Mouse (Mus musculus) heart, postnatal 10 days (tissue): ENCODE measurements around the gene Ppp1r14b. TPM values are rescaled to one million over a fixed set of nuclear protein-coding genes. Genes with fewer than 3 reads are reported as not detected.

Experiments
- DNase-seq, 2 experiments: peaks; one replicate each; pipeline ENCODE4 v3.0.0; 2021
- intact Hi-C: fragments of 180-260 bp; cut with DNase I; formaldehyde crosslinking; loops from one replicate; pipeline ENCODE4 v1.15.1; 2025
- total RNA-seq, 2 experiments: library from RNA; stranded (reverse); gene quantifications; 2 replicates each; pipeline ENCODE4 v1.2.3; 2021

Gene Ppp1r14b
- total RNA-seq, 2 experiments from 2014 or later: 168 to 180 TPM

DNA sequence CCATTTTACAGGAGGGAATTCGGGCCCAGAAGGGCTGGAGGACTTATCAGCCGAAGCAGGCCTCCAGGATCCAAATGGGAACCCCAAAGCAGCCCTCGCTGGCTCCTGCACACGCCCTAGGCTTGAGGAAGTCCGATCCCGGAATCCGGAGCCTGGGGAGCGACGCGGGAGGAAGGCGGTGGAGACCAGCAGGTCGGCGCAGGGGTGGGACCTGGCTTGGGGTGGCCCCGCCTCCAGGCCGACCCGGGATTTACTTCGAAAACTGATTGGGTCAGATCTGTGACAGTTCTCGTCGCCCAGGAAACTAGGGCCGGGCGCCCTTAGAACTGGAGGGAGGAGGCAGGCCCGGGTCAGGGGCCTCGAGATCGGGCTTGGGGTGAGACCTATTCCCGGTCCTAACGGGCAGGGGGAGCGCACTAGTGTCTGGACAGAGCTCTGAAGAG, 32.5 kb upstream of the Ppp1r14b start, which contains the start of gene Gpr137:
Gene Gpr137, minus strand, starts transcription at position 232 of the 443 bp plus-strand sequence.
- DNase-seq: peak; percentile 96 to 98
- intact Hi-C loops: loop anchor here (1.0 to 5.0 kb wide), 2 partner anchors 9 to 35 kb away; partner anchors contain the start of gene Plcb3

DNA sequence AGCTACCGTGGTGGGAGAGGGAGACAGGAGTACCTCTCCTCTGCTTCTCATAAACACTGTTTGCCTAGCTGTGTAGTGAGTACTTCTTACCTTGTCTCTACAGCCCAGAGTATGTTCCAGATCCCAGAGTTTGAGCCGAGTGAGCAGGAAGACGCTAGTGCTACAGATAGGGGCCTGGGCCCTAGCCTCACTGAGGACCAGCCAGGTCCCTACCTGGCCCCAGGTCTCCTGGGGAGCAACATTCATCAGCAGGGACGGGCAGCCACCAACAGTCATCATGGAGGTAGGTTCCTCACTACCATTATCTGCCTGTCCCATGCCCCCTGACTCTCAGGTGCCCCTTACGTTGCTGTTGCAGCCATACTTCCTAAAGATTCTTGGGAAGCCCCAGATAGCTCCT, 32.0 kb upstream of the Ppp1r14b start:
- intact Hi-C loops: loop anchor here (1.0 to 5.0 kb wide), 2 partner anchors 9 to 35 kb away; partner anchors contain the start of gene Plcb3
- no peak for DNase-seq

DNA sequence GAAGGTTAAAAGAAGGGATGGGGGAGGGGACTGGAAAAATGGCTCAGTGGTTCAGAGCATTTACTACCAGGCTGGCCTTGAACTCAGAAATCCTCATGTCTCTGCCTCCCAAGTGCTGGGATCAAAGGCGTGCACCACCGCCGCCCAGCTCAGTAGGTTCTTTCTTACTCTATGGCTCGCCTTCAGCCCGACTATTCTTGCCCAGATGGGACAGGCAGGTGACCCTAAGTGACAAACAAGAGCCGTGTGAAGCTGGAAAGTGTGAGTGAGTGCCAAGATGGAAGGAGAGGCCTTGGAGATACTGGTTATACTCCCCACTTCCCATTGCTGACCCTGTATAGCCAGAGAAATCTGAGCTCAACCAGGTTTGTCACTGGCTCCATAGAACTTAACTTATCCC, 31.1 kb upstream of the Ppp1r14b start:
- intact Hi-C loops: loop anchor here (2.0 to 5.0 kb wide), 2 partner anchors 34 to 699 kb away; partner anchors contain the start of gene Plcb3
- no peak for DNase-seq

DNA sequence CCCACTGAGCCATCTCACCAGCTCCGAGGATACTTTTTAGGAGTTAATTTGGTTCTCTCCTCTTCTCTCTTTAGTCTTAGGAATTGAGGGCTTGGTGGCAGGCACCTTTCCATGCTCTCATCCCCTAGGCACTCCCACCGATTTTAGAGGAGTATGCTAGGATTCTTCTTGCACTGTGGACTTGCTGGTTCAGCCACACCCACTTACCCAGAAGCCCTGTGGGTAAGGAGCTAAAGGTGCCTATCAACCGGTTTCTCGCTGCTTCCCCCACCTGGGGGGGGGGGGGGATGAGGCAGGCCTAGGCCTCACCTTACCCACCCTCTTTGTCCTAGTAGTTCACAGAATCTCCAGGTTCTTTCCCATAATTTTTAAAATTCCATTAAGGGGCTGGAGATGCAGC, 27.0 kb upstream of the Ppp1r14b start:
- intact Hi-C loops: no loop called here

DNA sequence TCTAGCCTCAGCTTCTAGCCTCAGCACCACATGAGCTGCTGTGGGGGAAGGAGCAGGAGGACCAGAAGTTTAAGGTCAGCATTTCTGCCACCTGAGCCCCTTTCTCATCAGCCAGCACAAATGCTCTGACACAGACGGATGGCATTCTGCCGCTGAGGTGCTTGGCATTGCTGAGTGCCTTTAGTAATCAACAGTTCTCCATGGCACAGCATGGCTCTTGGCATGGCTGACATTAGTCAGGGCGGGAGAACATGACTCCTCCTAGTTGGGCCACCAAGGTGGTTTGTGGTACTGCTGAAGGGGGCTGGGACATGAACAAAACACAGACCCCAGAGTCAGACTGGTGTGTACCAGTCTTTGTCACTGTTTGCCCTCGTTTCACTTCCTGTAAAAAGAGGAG, 26.6 kb upstream of the Ppp1r14b start:
- no peak for DNase-seq
- intact Hi-C loops: no loop called here

More for the DNA sequence above, 27.0 kb upstream of the Ppp1r14b start:
- DNase-seq: no peak

DNA sequence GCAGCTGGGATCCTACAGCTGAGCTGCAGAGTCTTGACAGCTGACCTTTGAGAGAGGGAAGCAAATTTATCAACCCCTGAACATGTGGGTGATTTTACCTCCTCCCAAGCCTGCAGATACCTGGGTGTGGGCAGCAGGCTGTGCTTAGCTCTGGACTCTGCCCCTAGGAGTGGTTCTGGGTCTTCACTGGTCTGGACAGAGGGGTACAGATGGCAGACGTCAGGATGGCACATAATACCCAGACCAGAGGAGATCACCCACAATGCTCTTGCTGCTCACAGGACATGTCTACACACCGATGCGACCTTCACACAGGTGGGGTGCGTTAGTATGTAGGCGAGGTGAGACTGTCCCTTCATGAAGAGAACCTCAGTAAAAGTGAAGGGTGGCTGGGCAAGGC, 25.2 kb upstream of the Ppp1r14b start:
- no peak for DNase-seq
- intact Hi-C loops: no loop called here

DNA sequence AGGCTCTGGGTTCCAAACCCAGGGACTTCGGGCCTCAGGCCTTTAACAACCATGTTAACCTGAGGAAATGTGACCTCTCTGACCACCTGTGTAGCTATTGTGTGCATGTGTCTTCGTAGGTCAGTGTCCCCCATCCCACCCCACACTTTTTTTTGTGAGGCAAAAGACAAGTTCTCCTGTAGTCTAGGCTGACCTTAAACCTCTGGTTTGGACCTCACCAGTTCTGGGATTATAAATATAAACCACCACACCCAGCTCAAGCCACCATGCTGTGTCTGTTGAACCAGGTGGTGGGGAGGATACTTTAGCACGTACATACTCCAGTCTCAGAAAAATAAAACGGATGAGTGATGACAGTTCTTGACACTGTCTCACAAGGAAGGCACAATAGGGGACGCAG, 24.8 kb upstream of the Ppp1r14b start:
- no peak for DNase-seq
- intact Hi-C loops: no loop called here

DNA sequence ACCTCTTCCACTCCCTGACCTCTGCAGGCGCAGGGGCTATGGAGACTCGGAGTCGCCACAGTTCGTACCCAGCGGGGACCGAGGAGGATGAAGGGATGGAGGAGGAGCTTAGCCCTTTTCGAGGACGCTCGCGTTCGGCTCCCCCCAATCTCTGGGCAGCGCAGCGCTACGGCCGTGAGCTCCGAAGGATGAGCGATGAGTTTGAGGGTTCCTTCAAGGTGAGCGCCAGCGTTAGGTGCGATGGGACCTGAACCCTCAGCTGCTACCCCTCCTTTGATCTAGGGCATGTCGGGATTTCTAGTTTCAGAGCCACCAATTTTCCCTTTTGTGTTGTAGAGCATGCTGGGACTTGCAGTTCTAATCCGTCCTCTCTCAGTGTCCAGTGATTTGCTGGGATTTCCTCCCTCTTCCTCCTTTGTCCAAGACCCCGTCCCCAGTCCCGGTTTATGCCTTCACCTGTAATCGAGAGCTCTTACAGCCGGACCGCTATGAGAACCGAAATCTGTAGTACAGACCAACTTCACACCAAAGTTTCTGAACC, 24.1 kb upstream of the Ppp1r14b start:
- peak; percentile 68 to 74 for DNase-seq
- intact Hi-C loops: loop anchor here (1.0 kb wide), 1 partner anchor 8 kb away; the partner anchor contains the start of gene Gpr137

DNA sequence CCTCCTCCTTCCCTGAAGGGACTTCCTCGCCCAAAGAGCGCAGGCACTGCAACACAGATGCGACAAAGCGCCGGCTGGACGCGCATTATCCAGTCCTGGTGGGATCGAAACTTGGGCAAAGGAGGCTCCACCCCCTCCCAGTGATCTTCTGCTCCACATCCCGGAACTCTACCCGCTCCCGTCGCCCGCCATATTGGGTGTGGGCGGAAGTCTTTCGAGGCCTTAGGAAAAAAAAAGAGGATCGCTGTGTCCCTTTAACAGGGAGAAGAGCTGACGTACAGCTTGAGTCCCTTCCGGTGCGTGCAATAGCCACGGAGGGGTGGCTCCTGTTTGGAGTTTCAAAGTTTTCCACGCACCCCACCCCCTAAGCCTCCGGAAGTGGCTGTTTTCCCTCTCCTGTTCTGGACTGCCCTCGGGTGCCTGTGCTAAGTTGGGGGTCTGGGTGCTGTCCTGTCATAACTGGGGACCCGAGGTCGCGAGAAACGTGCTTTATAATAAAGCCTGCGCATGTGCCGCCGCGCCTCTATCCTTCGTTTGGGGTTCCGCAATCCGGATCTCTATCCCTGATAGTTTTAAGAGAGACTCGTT, 23.3 kb upstream of the Ppp1r14b start:
- intact Hi-C loops: loop anchor here (1.0 kb wide), 1 partner anchor 9 kb away; the partner anchor contains the start of gene Gpr137
- peak; percentile 98 for DNase-seq

DNA sequence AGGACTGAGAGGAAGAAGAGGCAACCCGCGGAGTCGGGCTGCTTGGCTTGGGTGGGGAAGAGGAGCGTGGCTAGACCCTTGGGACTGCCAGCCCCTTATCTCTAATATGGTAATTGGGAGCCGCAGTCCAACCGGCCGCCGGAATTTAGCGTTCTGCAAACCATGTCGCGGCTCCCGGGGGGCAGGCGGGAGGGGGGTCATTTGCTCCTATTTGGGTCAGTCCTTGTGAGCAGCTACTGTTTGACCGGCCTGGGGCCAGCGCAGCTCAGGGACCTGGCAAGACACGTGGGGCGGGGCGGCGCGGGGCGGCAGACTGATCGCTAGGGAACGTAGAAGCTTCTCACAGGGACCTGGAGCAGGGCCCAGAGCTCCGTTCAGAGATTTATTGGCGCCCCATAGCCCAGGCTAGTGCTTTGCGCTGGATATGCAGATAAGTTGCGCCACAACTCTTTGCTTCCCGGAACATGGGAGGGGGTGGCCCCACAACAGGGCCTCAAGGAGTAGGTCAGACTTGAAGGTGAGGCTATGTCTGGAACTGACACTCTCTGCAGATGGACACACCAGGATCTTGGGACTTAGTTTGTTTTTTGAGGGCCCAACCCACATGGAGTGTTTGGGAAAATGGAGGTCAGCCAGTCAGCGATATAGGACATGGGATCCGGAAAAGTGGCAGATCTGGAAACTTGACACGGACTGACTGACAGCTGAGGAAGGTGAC, 22.6 kb upstream of the Ppp1r14b start:
- peak; percentile 92 to 93 for DNase-seq
- intact Hi-C loops: loop anchor here (1.0 to 2.0 kb wide), 3 partner anchors 10 to 22 kb away; partner anchors contain the start of genes Gpr137 and Ppp1r14b

DNA sequence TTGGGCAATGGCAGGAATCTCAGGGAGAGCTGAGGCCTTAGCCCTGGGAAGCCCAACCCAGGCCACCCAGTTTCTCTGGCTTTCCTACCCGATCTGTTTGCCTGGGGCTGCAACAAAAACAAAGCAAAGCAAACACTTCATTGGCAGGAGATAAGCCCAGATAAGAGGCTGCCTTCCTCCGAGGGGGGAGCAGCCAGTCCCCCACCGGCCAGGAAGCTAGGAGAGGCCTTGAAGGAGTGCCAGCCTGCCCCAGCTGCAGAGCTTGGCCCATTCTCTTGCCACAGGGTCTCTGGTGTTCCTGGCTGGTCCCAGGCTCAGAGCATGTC, 22.1 kb upstream of the Ppp1r14b start:
- DNase-seq: peak; percentile 47 to 62
- intact Hi-C loops: loop anchor here (1.0 to 2.0 kb wide), 2 partner anchors 16 to 22 kb away; partner anchors contain the start of gene Ppp1r14b

DNA sequence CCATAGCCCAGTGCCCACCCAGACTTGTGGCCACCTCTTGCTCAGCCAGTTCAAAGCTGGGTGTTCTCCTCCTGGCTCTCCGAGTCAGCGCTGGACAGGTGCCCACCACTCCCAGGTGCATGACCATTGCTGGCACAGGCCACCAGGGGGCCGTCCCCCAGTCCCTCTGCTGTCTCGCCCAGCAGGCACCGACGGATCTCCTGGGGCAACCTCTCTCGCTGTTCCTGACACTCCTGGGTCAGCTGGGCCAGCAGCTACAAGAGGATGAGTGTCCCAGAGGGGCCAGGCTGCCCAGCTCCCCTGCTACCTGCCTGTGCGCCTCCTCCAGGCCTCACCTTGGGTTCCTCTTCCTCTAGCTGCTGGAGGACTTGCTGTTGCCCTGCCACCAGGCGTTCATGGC, 20.7 kb upstream of the Ppp1r14b start:
- peak; percentile 57 to 62 for DNase-seq
- intact Hi-C loops: no loop called here

DNA sequence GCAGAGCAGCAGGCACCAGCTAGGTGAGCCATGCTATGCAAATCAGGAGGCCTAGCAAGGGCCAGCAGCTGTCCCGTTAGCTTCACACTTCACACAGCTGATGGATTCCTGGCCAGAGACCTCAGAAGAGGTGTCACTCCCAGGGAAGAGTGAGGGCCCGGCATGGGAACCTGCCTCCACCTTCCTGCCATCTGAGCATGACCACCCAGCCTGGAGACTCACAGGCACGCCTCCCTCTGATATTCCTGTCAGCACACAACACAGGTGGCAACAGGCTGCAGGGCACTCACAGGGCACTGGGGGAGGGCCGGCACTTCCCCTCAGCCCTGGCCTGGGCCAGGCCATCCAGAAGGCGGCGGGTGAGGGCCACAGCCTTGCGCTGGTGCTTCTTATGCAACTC, 19.3 kb upstream of the Ppp1r14b start:
- DNase-seq: peak; percentile 69 to 76
- intact Hi-C loops: no loop called here

DNA sequence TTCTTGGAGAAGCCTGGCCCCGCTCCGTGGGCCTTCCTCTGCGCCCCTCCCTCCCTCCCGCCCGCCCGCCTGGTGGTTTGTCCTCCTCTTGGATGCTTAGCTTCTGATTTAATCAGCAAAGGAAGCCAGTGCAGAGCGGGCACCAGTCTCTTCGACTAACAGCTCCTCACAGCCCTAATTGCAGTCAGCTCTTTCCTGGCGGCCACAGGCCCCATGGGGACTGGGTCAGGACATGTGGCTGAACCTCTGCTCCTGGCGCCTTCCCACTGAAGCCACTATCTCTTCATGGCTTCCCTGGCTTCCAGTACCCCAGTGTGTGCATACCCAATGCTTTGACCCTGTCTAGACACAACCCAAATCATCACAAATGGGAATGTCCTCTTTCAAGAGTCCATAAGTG, 18.3 kb upstream of the Ppp1r14b start:
- DNase-seq: no peak
- intact Hi-C loops: no loop called here

DNA sequence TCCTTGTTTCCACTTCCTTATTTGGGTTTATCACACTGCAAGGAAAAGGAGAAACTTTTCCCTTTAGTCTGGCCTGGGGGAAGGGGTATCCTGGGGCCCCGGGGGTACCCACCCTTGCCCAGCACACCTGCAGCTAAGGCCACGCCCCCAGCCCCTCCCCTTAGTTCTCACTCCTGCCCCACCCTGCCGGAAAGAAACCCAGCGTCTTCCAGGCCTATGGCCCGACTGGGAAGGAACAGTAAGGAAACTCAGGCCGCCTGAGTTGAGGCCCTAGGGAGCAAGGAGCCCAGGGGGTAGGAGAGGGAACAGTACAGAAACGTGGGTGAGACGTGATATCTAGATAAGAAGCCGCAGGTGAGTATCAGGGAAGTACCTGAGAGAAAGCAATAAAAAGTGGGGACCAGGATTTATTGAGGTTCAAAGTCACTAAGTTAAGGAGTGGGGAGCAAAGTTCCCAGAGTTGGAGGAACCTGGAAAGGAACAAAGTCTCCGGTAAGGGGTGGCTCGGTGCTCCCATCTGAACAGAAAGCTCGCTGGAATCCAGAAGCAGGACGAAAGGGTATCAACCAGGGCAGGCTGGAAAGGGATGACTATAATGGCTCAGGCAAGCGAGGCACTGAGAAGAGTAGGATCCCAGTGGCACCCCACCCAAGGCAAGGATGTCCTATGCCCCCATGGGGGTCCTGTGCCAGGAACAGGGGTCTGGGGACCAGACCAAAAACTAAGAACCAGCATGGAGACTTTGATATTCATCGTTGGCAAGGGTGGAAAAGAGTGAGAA, 6.1 kb upstream of the Ppp1r14b start:
- intact Hi-C loops: loop anchor here (2.0 kb wide), 2 partner anchors 16 to 44 kb away; partner anchors contain the start of gene Catsperz
- DNase-seq: no peak

DNA sequence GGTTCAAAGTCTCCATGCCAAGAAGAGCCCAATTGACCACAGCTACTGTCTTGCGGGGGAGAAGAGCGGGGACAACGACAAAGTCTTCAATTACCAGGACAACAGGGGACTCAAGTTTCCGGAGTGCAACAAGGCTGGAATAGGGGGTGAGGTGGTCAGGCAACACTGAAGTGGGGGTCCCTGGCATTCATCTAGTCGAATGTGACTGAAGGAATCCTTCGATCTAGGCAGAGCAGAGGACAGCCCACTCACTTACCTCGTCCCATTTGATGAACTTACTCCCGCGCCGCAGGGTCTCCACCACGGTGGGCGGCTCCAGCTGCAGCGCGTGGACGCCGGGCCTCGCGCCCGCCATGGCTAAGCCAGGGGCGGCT, 5.5 kb upstream of the Ppp1r14b start:
- no peak for DNase-seq
- intact Hi-C loops: loop anchor here (2.0 kb wide), 2 partner anchors 16 to 44 kb away; partner anchors contain the start of gene Catsperz

DNA sequence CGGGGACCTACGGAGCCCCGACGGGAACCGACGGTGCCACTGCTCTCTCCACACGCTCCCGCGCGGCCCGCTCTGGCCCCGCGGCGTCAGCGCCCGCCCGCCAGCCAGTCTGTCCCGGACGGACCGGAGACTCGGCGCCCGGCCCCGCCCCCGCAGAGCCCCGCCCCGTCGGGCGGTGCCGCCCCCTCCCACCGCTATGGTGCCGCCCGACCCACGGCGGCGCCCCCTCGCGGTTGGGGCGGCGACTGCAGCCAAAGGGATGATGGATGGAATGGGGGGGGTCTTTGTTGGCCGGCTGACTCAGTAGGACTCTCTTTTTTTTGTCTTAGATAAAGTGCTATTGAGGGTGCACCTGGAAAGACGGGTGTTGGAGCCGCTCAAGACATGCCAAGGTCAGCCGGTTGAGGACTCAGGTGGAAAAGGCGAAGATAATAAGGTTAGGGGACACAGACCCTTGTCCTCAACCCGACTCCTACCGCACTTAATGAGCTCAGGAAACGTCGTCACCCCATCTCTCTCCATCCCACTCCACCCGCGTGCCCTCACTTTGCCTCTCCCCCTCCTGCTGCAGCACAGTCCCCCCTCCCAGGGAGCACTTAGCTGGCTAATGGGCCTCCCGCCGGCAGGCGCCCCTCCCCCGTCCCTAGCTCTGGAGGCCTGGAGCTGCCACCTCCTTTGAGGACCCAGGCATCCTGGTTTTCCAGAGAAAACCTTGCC, 4.9 kb upstream of the Ppp1r14b start:
- intact Hi-C loops: loop anchor here (2.0 kb wide), 2 partner anchors 17 to 45 kb away; partner anchors contain the start of gene Catsperz
- DNase-seq: peak; percentile 76 to 79

DNA sequence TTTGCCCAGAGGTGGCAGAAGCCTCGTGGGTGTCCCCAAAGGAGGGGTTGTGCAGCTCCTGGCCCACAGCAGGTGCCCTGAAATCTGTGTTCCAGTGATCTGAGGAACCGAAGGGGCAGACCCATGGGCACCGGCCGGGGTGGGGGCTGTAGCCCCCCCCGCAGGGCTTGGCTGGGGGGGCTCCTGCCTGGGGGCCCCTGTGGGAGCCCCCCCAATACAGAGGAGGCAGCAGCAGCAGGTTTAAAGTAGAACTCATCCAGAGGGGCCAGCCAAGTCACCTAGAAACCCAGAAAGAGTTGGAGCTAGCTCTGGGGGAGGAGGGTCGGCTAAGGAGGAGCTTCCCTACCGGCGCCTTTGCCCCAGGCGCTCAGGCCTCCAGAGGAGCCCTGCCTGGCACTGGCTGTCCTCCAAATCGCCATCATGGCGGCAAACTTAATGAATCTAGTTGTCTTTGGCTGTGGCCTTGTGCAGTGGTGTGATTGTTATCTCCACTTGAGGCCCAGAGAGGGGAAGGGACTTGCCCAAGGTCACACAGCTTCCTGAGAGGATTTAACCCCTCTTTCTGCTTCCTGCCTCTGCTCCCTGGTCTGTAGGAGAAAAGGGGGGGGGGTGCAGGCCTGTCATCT, 4.2 kb upstream of the Ppp1r14b start:
- intact Hi-C loops: no loop called here
- no peak for DNase-seq

DNA sequence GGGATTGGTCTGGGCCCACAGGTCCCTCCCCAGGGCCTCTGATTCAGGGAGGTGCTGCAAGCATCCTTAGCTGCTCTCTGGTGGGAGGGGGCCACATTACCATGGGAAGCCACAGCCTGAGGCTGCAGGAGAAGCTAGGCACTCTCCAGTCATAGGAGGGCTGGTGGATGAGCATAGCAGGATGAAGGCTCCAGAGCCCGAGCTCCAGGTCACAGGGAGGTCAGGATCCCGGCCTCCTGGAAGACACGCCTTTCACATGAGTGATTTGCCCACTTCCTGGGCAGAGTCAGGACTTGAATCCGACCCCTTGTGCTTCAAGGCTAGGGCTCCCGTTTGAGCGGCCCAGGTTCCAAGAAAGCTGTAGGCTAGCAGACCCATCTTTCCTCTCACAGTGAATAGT, 3.1 kb upstream of the Ppp1r14b start:
- intact Hi-C loops: no loop called here
- DNase-seq: no peak
